24 mouse cellular contexts compared by ENCODE assay signal in genomic region chr2:41417290-41417689, GRCm38 (mm10).
"Had no signal": no experiment of that assay in that cellular context is flagged by ENCODE, and none has a peak within 500 bp of the region (broad histone marks: within the 10 kb centered on the region; RNA-seq: fewer than 3 reads in every experiment).

No protein-coding gene starts in this region.

- ATAC-seq: hindbrain, embryonic 16.5 days; inflammation-experienced regulatory T-cells, adult 6 months; intestine, embryonic 15.5 days; intestine, postnatal 0 days had no signal

- H3K36me3 ChIP-seq: heart, embryonic 12.5 days; hindbrain, embryonic 10.5 days; intestine, embryonic 15.5 days; limb, embryonic 12.5 days; liver, embryonic 13.5 days had no signal

- H3K27me3 ChIP-seq: heart, embryonic 12.5 days; intestine, embryonic 15.5 days; limb, embryonic 12.5 days; liver, embryonic 13.5 days had no signal

- H3K4me3 ChIP-seq: gastrocnemius, adult 2 months; heart, embryonic 12.5 days; hindbrain, embryonic 10.5 days; intestine, embryonic 15.5 days; layer of hippocampus, adult 2 months; left cerebral cortex, adult 2 months; limb, embryonic 12.5 days; liver, embryonic 13.5 days had no signal

- H3K27ac ChIP-seq: gastrocnemius, adult 2 months; hindbrain, embryonic 10.5 days; hindbrain, embryonic 14.5 days; intestine, embryonic 15.5 days; layer of hippocampus, adult 2 months; left cerebral cortex, adult 2 months; limb, embryonic 12.5 days; liver, embryonic 13.5 days had no signal

- H3K9ac ChIP-seq: heart, embryonic 12.5 days; hindbrain, embryonic 14.5 days; intestine, embryonic 15.5 days; limb, embryonic 12.5 days; liver, embryonic 13.5 days had no signal

- DNase-seq: gastrocnemius, adult 2 months; gastrocnemius, postnatal 10 days; gastrocnemius, postnatal 25 days; heart, adult 18-20 months; heart, postnatal 10 days; heart, postnatal 4 days; kidney, adult 18-20 months; kidney, adult 8-10 months; kidney, postnatal 10 days; kidney, postnatal 25 days; kidney, postnatal 4 days; liver; liver, embryonic 13.5 days had no signal

- H3K4me2 ChIP-seq: heart, embryonic 12.5 days; hindbrain, embryonic 14.5 days; intestine, embryonic 15.5 days; limb, embryonic 12.5 days; liver, embryonic 11.5 days; liver, embryonic 13.5 days had no signal

- H3K9me3 ChIP-seq: heart, embryonic 12.5 days; hindbrain, embryonic 10.5 days; intestine, embryonic 15.5 days; limb, embryonic 12.5 days; liver, embryonic 13.5 days had no signal

- H3K4me1 ChIP-seq: heart, embryonic 12.5 days; hindbrain, embryonic 10.5 days; intestine, embryonic 15.5 days; limb, embryonic 12.5 days; liver, embryonic 13.5 days had no signal
